Mouse (Mus musculus) forebrain, embryonic 15.5 days (tissue): ENCODE measurements around the gene Gm20422. TPM values are rescaled to one million over a fixed set of nuclear protein-coding genes. Genes with fewer than 3 reads are reported as not detected.

Experiments used
- polyA plus RNA-seq: library from polyadenylated mRNA; unstranded; fragments of >200 nt; fragmentation: Nextera tagmentation; extraction: Ambion mirVana; gene quantifications from 2 replicates; pipeline ENCODE4 v1.2.1, GENCODE M21; 2015

Gene Gm20422
- polyA plus RNA-seq, 1 experiment from 2014 or later, result not detected

Other genes starting within 250 kb of the Gm20422 start
- gene Zfp868, start 149.3 kb downstream of the Gm20422 start, polyA plus RNA-seq, result 43.9 and 44.7 TPM in 2 replicates
- 1.9 and 2.2 TPM in 2 replicates for gene Zfp964, start 120.4 kb downstream of the Gm20422 start, polyA plus RNA-seq
- 31.9 and 32.0 TPM in 2 replicates for gene Zfp869, start 64.2 kb downstream of the Gm20422 start, polyA plus RNA-seq
- 8.7 TPM in 2 replicates for gene Zfp963, start 24.9 kb downstream of the Gm20422 start, polyA plus RNA-seq
- 50.2 and 50.8 TPM in 2 replicates for gene Atp13a1, start 16.3 kb upstream of the Gm20422 start, polyA plus RNA-seq
- gene Zfp866, start 16.3 kb upstream of the Gm20422 start, polyA plus RNA-seq, result 48.2 and 48.3 TPM in 2 replicates
- 42.4 and 44.4 TPM in 2 replicates for gene Gmip, start 33.8 kb upstream of the Gm20422 start, polyA plus RNA-seq
- gene Lpar2, start 47.5 kb upstream of the Gm20422 start, polyA plus RNA-seq, result 0.65 and 0.89 TPM in 2 replicates
- 54.7 and 55.3 TPM in 2 replicates for gene Pbx4, start 57.6 kb upstream of the Gm20422 start, polyA plus RNA-seq
- gene Cilp2, start 112.8 kb upstream of the Gm20422 start, polyA plus RNA-seq, result 3.6 and 4.0 TPM in 2 replicates
- 3.4 and 3.8 TPM in 2 replicates for gene Tssk6, start 127.3 kb upstream of the Gm20422 start, polyA plus RNA-seq
- 173 and 179 TPM in 2 replicates for gene Ndufa13, start 127.7 kb upstream of the Gm20422 start, polyA plus RNA-seq
- 8.9 and 9.0 TPM in 2 replicates for gene Yjefn3, start 127.8 kb upstream of the Gm20422 start, polyA plus RNA-seq
- gene Gatad2a, start 221.5 kb upstream of the Gm20422 start, polyA plus RNA-seq, result 28.3 and 35.5 TPM in 2 replicates